Mouse (Mus musculus): ENCODE measurements at regions not wholly inside any gene's neighbourhood (a gene's known extent, or its start where the extent isn't known, plus 50 kb on each side); places are given as distances from the start of the nearest gene placed in this dataset.

GRCm38 (mm10) chr19:19172767-19173166 lies 61.8 kb upstream of the Rorb start:
- Histone ChIP-seq H3ac (ENCODE audit: control insufficient read depth, insufficient read length) (no peak overlapping the region), H3K79me2 (ENCODE audit: control insufficient read depth, insufficient read depth) (no peaks in the 10 kb centered on the region), H3K36me3 (ENCODE audit: control insufficient read depth, insufficient read depth) (no peaks in the 10 kb centered on the region), H3K27me3 (ENCODE audit: control insufficient read depth, insufficient read depth, insufficient read length) (no peaks in the 10 kb centered on the region), H3K4me3 (no peak overlapping the region), H3K4me2 (ENCODE audit: low read depth) (no peak overlapping the region)
- TF ChIP-seq POLR2A (IDR thresholded peaks at IDR 0.05; ENCODE audit: insufficient read length, low read depth) (no peak), MYOG (IDR thresholded peaks at IDR 0.05; ENCODE audit: control insufficient read depth in 1 of 3, insufficient read depth in 1 of 3, insufficient read length in 2 of 3, low read depth in 2 of 3) (no peak), MYOD1 (IDR thresholded peaks at IDR 0.05; ENCODE audit: control insufficient read depth in 1 of 3, insufficient read length in 2 of 3, low read depth in 2 of 3) (no peak), SRF (IDR thresholded peaks at IDR 0.05; ENCODE audit: control insufficient read depth, insufficient read length, low read depth) (no peak), REST (IDR thresholded peaks at IDR 0.05; ENCODE audit: insufficient read depth, insufficient read length) (no peak), E2F4 (IDR thresholded peaks at IDR 0.05; ENCODE audit: insufficient read depth) (no peak), USF1 (IDR thresholded peaks at IDR 0.05; ENCODE audit: low read depth) (no peak), TCF12 (IDR thresholded peaks at IDR 0.05; ENCODE audit: insufficient read depth, poor library complexity, severe bottlenecking) (no peak), POLR2AphosphoS2 (IDR thresholded peaks at IDR 0.05; ENCODE audit: insufficient read length, low read depth) (no peak), CEBPB (IDR thresholded peaks at IDR 0.05; ENCODE audit: insufficient read depth, poor library complexity, severe bottlenecking) (no peak), TCF3 (IDR thresholded peaks at IDR 0.05; ENCODE audit: insufficient read length, low read depth) (no peak), MAX (IDR thresholded peaks at IDR 0.05; ENCODE audit: low read depth) (no peak)

GRCm38 (mm10) chr19:19170807-19171206 lies 59.8 kb upstream of the Rorb start:
- Histone ChIP-seq H3K4me3 (no peak overlapping the region), H3K4me2 (ENCODE audit: low read depth) (no peak overlapping the region), H3K79me2 (ENCODE audit: control insufficient read depth, insufficient read depth) (no peaks in the 10 kb centered on the region), H3ac (ENCODE audit: control insufficient read depth, insufficient read length) (no peak overlapping the region), H3K36me3 (ENCODE audit: control insufficient read depth, insufficient read depth) (no peaks in the 10 kb centered on the region), H3K27me3 (ENCODE audit: control insufficient read depth, insufficient read depth, insufficient read length) (no peaks in the 10 kb centered on the region)
- TF ChIP-seq POLR2A (IDR thresholded peaks at IDR 0.05; ENCODE audit: insufficient read length, low read depth) (no peak), TCF3 (IDR thresholded peaks at IDR 0.05; ENCODE audit: insufficient read length, low read depth) (no peak), USF1 (IDR thresholded peaks at IDR 0.05; ENCODE audit: low read depth) (no peak), TCF12 (IDR thresholded peaks at IDR 0.05; ENCODE audit: insufficient read depth, poor library complexity, severe bottlenecking) (no peak), REST (IDR thresholded peaks at IDR 0.05; ENCODE audit: insufficient read depth, insufficient read length) (no peak), MYOG (IDR thresholded peaks at IDR 0.05; ENCODE audit: control insufficient read depth in 1 of 3, insufficient read depth in 1 of 3, insufficient read length in 2 of 3, low read depth in 2 of 3) (no peak), SRF (IDR thresholded peaks at IDR 0.05; ENCODE audit: control insufficient read depth, insufficient read length, low read depth) (no peak), POLR2AphosphoS2 (IDR thresholded peaks at IDR 0.05; ENCODE audit: insufficient read length, low read depth) (no peak), MAX (IDR thresholded peaks at IDR 0.05; ENCODE audit: low read depth) (no peak), CEBPB (IDR thresholded peaks at IDR 0.05; ENCODE audit: insufficient read depth, poor library complexity, severe bottlenecking) (no peak), E2F4 (IDR thresholded peaks at IDR 0.05; ENCODE audit: insufficient read depth) (no peak), MYOD1 (IDR thresholded peaks at IDR 0.05; ENCODE audit: control insufficient read depth in 1 of 3, insufficient read length in 2 of 3, low read depth in 2 of 3) (no peak)

Measured in myocyte (in vitro differentiated cells).